Mouse (Mus musculus): ENCODE results near the gene Itm2b. TPM values are rescaled to one million over a fixed set of nuclear protein-coding genes. Genes with fewer than 3 reads are reported as not detected.

Itm2b gene
- polyA plus RNA-seq, 1 experiment from 2014 or later: 630 TPM

DNA sequence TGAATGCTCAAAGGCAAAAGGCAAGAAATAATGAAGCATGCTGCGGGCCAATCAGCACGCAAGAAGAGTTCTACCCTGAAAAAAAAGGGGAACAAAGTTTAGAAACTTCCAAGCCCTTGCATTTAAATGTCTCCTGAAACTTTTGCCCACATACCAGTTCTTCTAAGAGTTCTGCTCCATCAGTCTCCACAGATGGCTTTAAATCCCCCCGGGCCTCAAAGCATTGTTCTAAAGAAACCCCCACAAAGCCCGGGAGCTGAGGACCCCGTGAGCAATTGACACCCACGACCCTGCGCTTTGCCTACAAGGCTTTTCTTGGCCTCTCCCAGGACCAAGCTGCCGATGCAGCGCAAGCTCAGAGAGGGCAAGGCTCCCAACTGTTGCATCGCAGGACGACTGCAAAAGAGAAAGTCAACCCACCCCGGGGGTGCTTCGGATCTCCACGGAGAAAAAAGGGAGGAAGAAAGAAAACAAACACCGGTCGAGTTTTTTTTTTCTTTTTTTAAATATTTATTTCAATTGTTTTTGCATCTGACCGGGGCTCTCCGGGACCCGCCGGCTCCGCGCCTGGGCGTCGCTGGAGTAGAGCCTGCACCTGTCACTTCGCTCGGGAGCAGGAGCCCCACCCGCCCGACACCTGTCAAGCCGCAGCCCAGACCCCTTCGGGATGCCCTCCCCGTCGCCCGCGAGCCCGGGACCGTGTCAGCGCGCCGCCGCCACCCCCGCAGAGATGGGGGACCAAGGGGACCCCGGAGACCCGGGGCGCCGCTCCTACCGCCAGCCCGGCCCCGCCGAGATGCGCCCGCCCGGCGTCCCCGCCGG lies 60.2 kb downstream of the Itm2b start:
- no peaks in the 10 kb centered on the region for H3K27me3 ChIP-seq (replicated peaks; ENCODE audit: control insufficient read depth, insufficient read depth, low read length)
- H3K36me3 ChIP-seq (ENCODE audit: control insufficient read depth, insufficient read depth): no peaks in the 10 kb centered on the region
- peak overlapping the region; percentile 88 for H3K4me3 ChIP-seq (replicated peaks; ENCODE audit: low read length)
- H3K9me3 ChIP-seq (ENCODE audit: control insufficient read depth, low read length): 0 out of 2 replicates have a peak, but pooled peaks cover under 1% of the 10 kb centered on the region
- under 1% methylated on average over 55 of the region's 55 CpGs for WGBS
- peak; percentile 50 for ATAC-seq
- peak overlapping the region; percentile 90 for H3K4me2 ChIP-seq (ENCODE audit: low read length)
- peak overlapping the region; percentile 80 for H3K9ac ChIP-seq (replicated peaks; ENCODE audit: low read depth, low read length)
- H3K4me1 ChIP-seq (replicated peaks; ENCODE audit: control insufficient read depth, insufficient read depth, low read length): peaks cover 14% of the 10 kb centered on the region
- peak overlapping the region; percentile 89 for H3K27ac ChIP-seq (ENCODE audit: low read length)

DNA sequence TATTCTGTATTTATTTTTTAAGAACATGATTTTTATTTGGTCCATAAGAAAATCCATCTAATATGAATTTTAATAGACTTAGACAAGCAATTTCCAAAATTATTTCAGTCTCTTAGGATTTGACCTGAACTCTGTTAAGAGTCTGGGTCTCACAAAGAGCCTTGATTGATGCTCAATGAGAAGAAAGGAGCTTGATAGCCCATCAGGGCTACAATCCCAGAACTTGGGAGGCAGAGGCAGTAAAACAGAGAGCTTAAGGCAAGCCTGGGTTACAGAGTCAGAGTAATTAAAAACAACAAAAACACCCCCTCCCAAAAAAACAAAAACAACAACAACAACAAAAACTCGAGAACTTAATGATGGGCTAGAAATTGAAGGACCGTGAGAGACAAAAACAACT lies 61.1 kb downstream of the Itm2b start:
- H3K4me1 ChIP-seq (replicated peaks; ENCODE audit: control insufficient read depth, insufficient read depth, low read length): peaks cover 14% of the 10 kb centered on the region
- H3K36me3 ChIP-seq (ENCODE audit: control insufficient read depth, insufficient read depth): no peaks in the 10 kb centered on the region
- no peaks in the 10 kb centered on the region for H3K27me3 ChIP-seq (replicated peaks; ENCODE audit: control insufficient read depth, insufficient read depth, low read length)
- H3K9ac ChIP-seq (replicated peaks; ENCODE audit: low read depth, low read length): no peak overlapping the region
- H3K9me3 ChIP-seq (ENCODE audit: control insufficient read depth, low read length): no peaks in the 10 kb centered on the region
- H3K27ac ChIP-seq (ENCODE audit: low read length): no peak overlapping the region
- ATAC-seq: no peak
- no peak overlapping the region for H3K4me2 ChIP-seq (ENCODE audit: low read length)
- no peak overlapping the region for H3K4me3 ChIP-seq (replicated peaks; ENCODE audit: low read length)
- WGBS: 30% methylated on average over 2 of the region's 2 CpGs

GRCm38 (mm10) chr14:73322142-73322541 lies 62.9 kb downstream of the Itm2b start:
- no peaks in the 10 kb centered on the region for H3K27me3 ChIP-seq (replicated peaks; ENCODE audit: control insufficient read depth, insufficient read depth, low read length)
- peaks cover 14% of the 10 kb centered on the region for H3K4me1 ChIP-seq (replicated peaks; ENCODE audit: control insufficient read depth, insufficient read depth, low read length)
- no peak overlapping the region for H3K27ac ChIP-seq (ENCODE audit: low read length)
- WGBS: 88% methylated on average over 3 of the region's 3 CpGs
- no peak overlapping the region for H3K9ac ChIP-seq (replicated peaks; ENCODE audit: low read depth, low read length)
- no peak overlapping the region for H3K4me2 ChIP-seq (ENCODE audit: low read length)
- no peaks in the 10 kb centered on the region for H3K9me3 ChIP-seq (ENCODE audit: control insufficient read depth, low read length)
- H3K36me3 ChIP-seq (ENCODE audit: control insufficient read depth, insufficient read depth): no peaks in the 10 kb centered on the region
- no peak for ATAC-seq
- no peak overlapping the region for H3K4me3 ChIP-seq (replicated peaks; ENCODE audit: low read length)

DNA sequence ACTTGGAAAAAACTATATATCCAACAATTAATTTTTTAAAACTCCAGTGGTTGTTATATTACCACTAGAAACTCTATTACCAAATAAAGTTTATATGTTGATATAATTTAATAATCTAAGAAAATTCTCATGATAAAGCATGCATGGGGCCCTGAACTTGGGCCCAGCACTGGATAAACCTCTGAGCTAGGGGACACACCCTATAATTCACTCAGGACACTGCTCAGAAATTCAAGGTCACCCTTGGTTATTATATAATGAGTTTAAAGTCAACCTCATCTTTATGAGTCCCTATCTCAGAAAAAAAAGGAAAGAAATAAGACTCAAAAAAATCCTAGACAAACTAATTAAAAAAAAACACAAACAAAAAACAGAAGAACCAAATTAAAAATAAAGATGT lies 68.2 kb downstream of the Itm2b start:
- H3K27me3 ChIP-seq (replicated peaks; ENCODE audit: control insufficient read depth, insufficient read depth, low read length): no peaks in the 10 kb centered on the region
- no peak overlapping the region for H3K4me3 ChIP-seq (replicated peaks; ENCODE audit: low read length)
- H3K9me3 ChIP-seq (ENCODE audit: control insufficient read depth, low read length): no peaks in the 10 kb centered on the region
- H3K9ac ChIP-seq (replicated peaks; ENCODE audit: low read depth, low read length): no peak overlapping the region
- no peak overlapping the region for H3K4me2 ChIP-seq (ENCODE audit: low read length)
- H3K36me3 ChIP-seq (ENCODE audit: control insufficient read depth, insufficient read depth): no peaks in the 10 kb centered on the region
- no peak overlapping the region for H3K27ac ChIP-seq (ENCODE audit: low read length)
- no peak for ATAC-seq
- 0 out of 2 replicates have a peak, but pooled peaks cover 2% of the 10 kb centered on the region for H3K4me1 ChIP-seq (replicated peaks; ENCODE audit: control insufficient read depth, insufficient read depth, low read length)

DNA sequence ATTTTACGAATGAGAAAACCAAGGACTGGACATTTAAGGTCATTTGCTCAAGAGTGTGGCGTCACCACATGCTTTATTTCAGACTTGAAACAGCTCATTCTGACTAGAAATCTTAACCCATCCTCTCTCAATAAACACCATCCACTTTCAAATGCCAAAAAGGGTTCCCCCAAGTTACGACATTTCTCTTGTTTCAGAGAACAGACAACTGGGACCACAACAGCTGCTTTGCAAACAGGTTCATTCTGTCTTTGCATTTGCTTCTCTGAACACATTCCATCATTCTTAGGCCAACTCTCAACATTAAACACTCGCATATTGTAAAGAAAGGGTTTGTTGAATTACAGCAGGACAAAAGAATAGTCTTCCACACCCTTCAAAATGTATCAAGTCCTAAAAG lies 71.2 kb downstream of the Itm2b start:
- Histone ChIP-seq H3K27me3 (replicated peaks; ENCODE audit: control insufficient read depth, insufficient read depth, low read length) (no peaks in the 10 kb centered on the region), H3K4me1 (replicated peaks; ENCODE audit: control insufficient read depth, insufficient read depth, low read length) (0 out of 2 replicates have a peak, but pooled peaks cover 2% of the 10 kb centered on the region), H3K4me2 (ENCODE audit: low read length) (no peak overlapping the region), H3K27ac (ENCODE audit: low read length) (no peak overlapping the region), H3K36me3 (ENCODE audit: control insufficient read depth, insufficient read depth) (no peaks in the 10 kb centered on the region), H3K9me3 (ENCODE audit: control insufficient read depth, low read length) (no peaks in the 10 kb centered on the region), H3K9ac (replicated peaks; ENCODE audit: low read depth, low read length) (no peak overlapping the region), H3K4me3 (replicated peaks; ENCODE audit: low read length) (no peak overlapping the region)
- 83% methylated on average over 4 of the region's 4 CpGs for WGBS
- no peak for ATAC-seq

DNA sequence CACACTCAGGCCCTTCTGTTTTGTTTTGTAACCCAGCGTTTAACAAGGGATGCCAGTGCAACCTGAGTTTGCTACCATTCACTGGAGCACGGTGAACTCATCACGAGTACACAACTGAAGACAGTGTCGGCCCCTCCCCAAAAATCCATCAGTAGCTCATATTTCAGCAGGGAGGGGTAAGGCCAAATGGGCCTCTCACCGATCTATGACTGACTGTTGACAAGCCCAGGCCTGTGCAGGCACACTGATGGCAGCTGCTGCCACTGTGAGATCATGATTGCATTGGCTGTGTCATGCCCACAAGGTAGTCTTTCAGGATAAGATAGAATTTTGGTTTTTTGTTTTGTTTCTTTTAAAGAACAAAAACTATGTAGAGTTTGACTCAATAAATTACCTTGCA lies 71.7 kb downstream of the Itm2b start:
- Histone ChIP-seq H3K27ac (ENCODE audit: low read length) (no peak overlapping the region), H3K4me3 (replicated peaks; ENCODE audit: low read length) (no peak overlapping the region), H3K27me3 (replicated peaks; ENCODE audit: control insufficient read depth, insufficient read depth, low read length) (no peaks in the 10 kb centered on the region), H3K36me3 (ENCODE audit: control insufficient read depth, insufficient read depth) (no peaks in the 10 kb centered on the region), H3K4me1 (replicated peaks; ENCODE audit: control insufficient read depth, insufficient read depth, low read length) (0 out of 2 replicates have a peak, but pooled peaks cover 2% of the 10 kb centered on the region), H3K4me2 (ENCODE audit: low read length) (no peak overlapping the region), H3K9ac (replicated peaks; ENCODE audit: low read depth, low read length) (no peak overlapping the region), H3K9me3 (ENCODE audit: control insufficient read depth, low read length) (no peaks in the 10 kb centered on the region)
- ATAC-seq: no peak
- WGBS: 65% methylated on average over 5 of the region's 5 CpGs

GRCm38 (mm10) chr14:73312909-73313308 lies 72.2 kb downstream of the Itm2b start:
- H3K4me1 ChIP-seq (replicated peaks; ENCODE audit: control insufficient read depth, insufficient read depth, low read length): 0 out of 2 replicates have a peak, but pooled peaks cover 2% of the 10 kb centered on the region
- no peaks in the 10 kb centered on the region for H3K36me3 ChIP-seq (ENCODE audit: control insufficient read depth, insufficient read depth)
- H3K27me3 ChIP-seq (replicated peaks; ENCODE audit: control insufficient read depth, insufficient read depth, low read length): no peaks in the 10 kb centered on the region
- no peak overlapping the region for H3K4me2 ChIP-seq (ENCODE audit: low read length)
- no peak overlapping the region for H3K27ac ChIP-seq (ENCODE audit: low read length)
- H3K4me3 ChIP-seq (replicated peaks; ENCODE audit: low read length): no peak overlapping the region
- H3K9ac ChIP-seq (replicated peaks; ENCODE audit: low read depth, low read length): no peak overlapping the region
- H3K9me3 ChIP-seq (ENCODE audit: control insufficient read depth, low read length): no peaks in the 10 kb centered on the region
- WGBS: 72% methylated on average over 5 of the region's 5 CpGs
- ATAC-seq: no peak

Other genes starting within 250 kb of the Itm2b start
- 3.9 and 5.0 TPM in 2 replicates for gene Lpar6, start 147.4 kb downstream of the Itm2b start, polyA plus RNA-seq (2015; fragmentation: Nextera tagmentation; extraction: Ambion mirVana)
- 15.8 and 22.7 TPM in 2 replicates for gene Rb1, start 59.5 kb downstream of the Itm2b start, polyA plus RNA-seq (2015; fragmentation: Nextera tagmentation; extraction: Ambion mirVana)
- gene Med4, start 124.7 kb upstream of the Itm2b start, polyA plus RNA-seq (2015; fragmentation: Nextera tagmentation; extraction: Ambion mirVana): 106 and 110 TPM in 2 replicates
- 108 and 110 TPM in 2 replicates for gene Sucla2, start 140.0 kb upstream of the Itm2b start, polyA plus RNA-seq (2015; fragmentation: Nextera tagmentation; extraction: Ambion mirVana)
- 7.1 and 7.6 TPM in 2 replicates for gene Nudt15, start 163.0 kb upstream of the Itm2b start, polyA plus RNA-seq (2015; fragmentation: Nextera tagmentation; extraction: Ambion mirVana)

All from forebrain, embryonic 16.5 days (tissue).